Mouse (Mus musculus) bone marrow macrophage, adult 2 months (primary cell): ENCODE data around the gene Taldo1.

ENCODE experiments used
- CTCF ChIP-seq: IDR thresholded peaks from 2 replicates; pipeline ENCODE4 v1.5.1; 2012; ENCODE audit warnings: low read depth, mild to moderate bottlenecking, low read length, moderate library complexity
- POLR2A ChIP-seq: IDR thresholded peaks from 2 replicates; pipeline ENCODE4 v1.6.1; 2012; ENCODE audit warnings: mild to moderate bottlenecking, low read depth, low read length, borderline replicate concordance

GRCm38 (mm10) chr7:141440613-141441012 is 48.6 kb downstream of the Taldo1 start:
- no peak for TF ChIP-seq POLR2A
- TF ChIP-seq CTCF: peak; percentile 93
